Mouse (Mus musculus) limb, embryonic 15.5 days (tissue): ENCODE measurements around the gene Pgm3. TPM values are rescaled to one million over a fixed set of nuclear protein-coding genes. Genes with fewer than 3 reads are reported as not detected.
"Not testable (repeated sequence)": the region's sequence is repeated elsewhere in the genome, so short reads cannot be mapped to it uniquely, and the experiment has no call there.

Source experiments
- ATAC-seq: fragments of 200-750 bp; cut with Nextera tagmentation; 2 replicates; pipeline ENCODE4 v1.8.0; 2017; ENCODE audit warnings: low read depth, moderate TSS enrichment; ENCODE audit not compliant: insufficient number of reproducible peaks, low FRiP score, low TSS enrichment
- H3K27ac ChIP-seq: fragments of 300-500 bp; sonication (generic); 2 replicates; pipeline ENCODE4 v1.5.1; 2015; ENCODE audit warnings: moderate library complexity, mild to moderate bottlenecking, inconsistent platforms
- H3K27me3 ChIP-seq: fragments of 300-500 bp; sonication (generic); 2 replicates; pipeline ENCODE4 v1.6.1; 2015; ENCODE audit warnings: inconsistent platforms
- H3K36me3 ChIP-seq: fragments of 300-500 bp; sonication (generic); 2 replicates; pipeline ENCODE4 v1.6.1; 2015; ENCODE audit warnings: inconsistent platforms
- H3K4me1 ChIP-seq: fragments of 300-500 bp; sonication (generic); 2 replicates; pipeline ENCODE4 v1.6.1; 2015; ENCODE audit warnings: inconsistent platforms
- H3K4me2 ChIP-seq: fragments of 300-500 bp; sonication (generic); 2 replicates; pipeline ENCODE4 v1.6.1; 2015; ENCODE audit warnings: mild to moderate bottlenecking, inconsistent platforms
- H3K4me3 ChIP-seq: fragments of 300-500 bp; sonication (generic); 2 replicates; pipeline ENCODE4 v1.5.1; 2015; ENCODE audit warnings: mild to moderate bottlenecking, inconsistent platforms
- H3K9ac ChIP-seq: fragments of 300-500 bp; sonication (generic); 2 replicates; pipeline ENCODE4 v1.6.1; 2015; ENCODE audit warnings: inconsistent platforms
- H3K9me3 ChIP-seq: fragments of 300-500 bp; sonication (generic); 2 replicates; pipeline ENCODE4 v1.6.1; 2016; ENCODE audit warnings: inconsistent platforms
- WGBS: fragments of 180-500 bp; shearing (Covaris S2); methylation state at CpG from one replicate; pipeline ENCODE4 v1.1.7; 2015; 5-methylcytosine and 5-hydroxymethylcytosine counted together
- polyA plus RNA-seq: library from polyadenylated mRNA; unstranded; fragments of >200 nt; fragmentation: Nextera tagmentation; extraction: Ambion mirVana; gene quantifications from 2 replicates; pipeline ENCODE4 v1.2.1, GENCODE M21; 2015

Gene Pgm3
- 38.6 and 39.5 TPM in 2 replicates for polyA plus RNA-seq

DNA sequence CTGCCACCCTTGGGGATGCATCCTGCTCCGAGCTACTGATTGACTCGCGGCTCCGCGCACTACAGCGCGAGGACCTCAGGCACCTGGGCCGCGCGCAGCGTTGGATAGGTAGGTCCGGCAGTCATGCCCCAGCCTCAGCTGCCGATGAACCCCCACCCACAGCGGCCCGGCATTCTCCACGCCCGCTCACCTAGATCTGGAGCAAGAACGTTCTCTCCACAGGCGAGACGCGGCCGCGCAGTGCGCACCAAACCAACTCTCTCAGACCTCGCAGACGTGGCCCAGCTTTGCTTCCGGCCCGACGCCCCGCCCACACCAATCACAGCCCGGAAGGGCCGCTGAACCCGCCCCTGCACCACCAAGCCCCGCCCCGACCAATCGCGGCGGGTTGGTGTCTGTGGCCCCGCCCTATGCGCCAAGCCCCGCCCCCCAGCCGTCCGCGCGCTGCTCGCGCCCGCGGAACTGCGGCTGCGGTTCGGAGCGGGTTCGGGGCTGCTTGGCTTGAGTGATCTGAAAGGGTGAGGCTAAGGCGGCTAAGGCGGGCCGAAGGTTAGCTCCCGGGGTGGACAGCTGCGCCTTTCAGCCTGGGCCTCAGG lies at the start of gene Pgm3, which contains the start of gene Rwdd2a:
Gene Pgm3, minus strand, starts transcription at position 303 of the 596 bp plus-strand sequence.
Gene Rwdd2a, plus strand, starts transcription at position 452 of the 596 bp plus-strand sequence.
- Histone ChIP-seq H3K27me3 (no peaks in the 10 kb centered on the region), H3K36me3 (peaks cover 26% of the 10 kb centered on the region), H3K4me3 (peak within 1 kb of the TSS; percentile 61), H3K4me1 (peaks cover 20% of the 10 kb centered on the region), H3K27ac (peak within 1 kb of the TSS; percentile 81), H3K9me3 (no peaks in the 10 kb centered on the region), H3K9ac (peak within 1 kb of the TSS; percentile 63), H3K4me2 (peak within 1 kb of the TSS; percentile 99)
- ATAC-seq = peak; percentile 96
- 0% methylated on average over 57 of the region's 59 CpGs for WGBS

DNA sequence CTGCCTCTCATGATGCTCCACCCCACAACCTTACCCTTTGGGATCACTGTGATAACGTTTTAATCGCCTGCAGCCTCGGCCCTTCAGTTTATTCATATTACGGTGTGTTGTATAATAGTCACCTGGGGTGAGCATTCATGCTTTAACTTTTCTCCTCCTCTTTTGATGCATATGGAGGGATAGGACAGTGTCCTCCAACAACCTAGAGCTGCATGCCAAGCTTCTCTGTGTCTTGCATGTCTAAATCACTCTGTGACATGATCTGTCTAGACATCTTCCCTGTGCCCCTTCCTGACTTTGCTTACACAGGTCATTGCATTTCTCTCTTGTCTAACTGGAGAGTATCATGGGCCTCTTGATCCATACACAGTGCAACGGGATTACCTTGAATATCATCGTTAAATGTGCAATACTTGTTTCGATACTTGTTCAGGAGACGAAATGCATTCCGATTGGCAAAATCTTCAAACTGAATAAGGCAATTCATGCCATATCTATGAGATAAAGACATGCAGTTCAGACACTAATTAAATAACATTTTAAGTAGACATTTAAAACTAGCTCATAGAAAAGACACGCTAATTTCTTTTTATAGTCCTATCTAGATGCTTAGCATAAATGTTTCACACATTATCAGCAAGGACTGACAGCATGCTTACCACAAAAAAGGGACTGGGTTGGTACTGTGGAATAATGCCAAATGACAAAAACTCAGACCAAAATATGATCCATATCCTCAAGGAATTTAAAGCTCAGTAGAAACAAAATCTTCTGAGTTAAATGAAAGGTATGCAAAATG lies 47.9 kb upstream of the Pgm3 start:
- no peak for ATAC-seq
- no peaks in the 10 kb centered on the region for H3K9me3 ChIP-seq

DNA sequence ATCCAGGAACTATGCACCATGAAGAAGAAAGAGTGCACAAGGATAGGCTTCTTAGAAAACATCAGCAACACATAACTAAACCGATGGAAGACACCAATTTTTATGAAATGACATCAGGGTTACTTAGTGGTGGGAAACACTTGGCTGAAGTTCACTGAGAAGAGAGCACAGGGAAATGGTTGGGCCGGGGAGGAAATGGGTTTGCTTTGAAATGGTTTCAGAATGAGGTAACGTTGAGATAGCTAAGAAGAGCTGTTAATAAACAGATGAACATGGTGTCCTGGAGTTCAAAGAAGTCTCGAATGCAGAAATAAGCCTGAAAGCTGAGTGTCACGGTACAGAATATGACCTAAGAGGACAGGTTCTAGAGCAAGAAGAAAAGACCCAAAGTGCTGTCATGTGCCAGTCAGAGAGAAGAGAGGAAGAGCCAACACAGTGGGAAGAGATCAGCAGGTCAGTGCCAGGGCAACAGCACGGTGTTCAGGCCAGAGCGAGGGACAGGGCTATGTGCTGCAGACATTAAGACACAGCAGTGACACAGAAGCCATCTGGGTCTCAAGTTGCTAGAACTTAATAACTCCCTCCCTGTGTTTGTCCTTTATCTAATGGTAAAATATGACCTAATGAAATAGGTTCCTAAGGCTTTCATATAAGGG lies 46.3 kb upstream of the Pgm3 start:
- no peak overlapping the region for H3K9ac ChIP-seq
- no peak overlapping the region; the same call in 1 of the 2 replicates for H3K27ac ChIP-seq
- H3K4me2 ChIP-seq = no peak overlapping the region
- no peaks in the 10 kb centered on the region for H3K9me3 ChIP-seq
- no peak overlapping the region for H3K4me3 ChIP-seq
- no peaks in the 10 kb centered on the region for H3K36me3 ChIP-seq
- no peaks in the 10 kb centered on the region for H3K27me3 ChIP-seq
- ATAC-seq = no peak
- WGBS = 57% methylated on average over 7 of the region's 7 CpGs
- no peaks in the 10 kb centered on the region for H3K4me1 ChIP-seq

More for the DNA sequence above, 47.9 kb upstream of the Pgm3 start:
- H3K4me3 ChIP-seq = no peak overlapping the region
- no peak overlapping the region for H3K4me2 ChIP-seq
- whole genome bisulfite sequencing = 78% methylated on average over 10 of the region's 10 CpGs
- H3K9ac ChIP-seq = no peak overlapping the region
- H3K36me3 ChIP-seq = no peaks in the 10 kb centered on the region
- no peaks in the 10 kb centered on the region for H3K27me3 ChIP-seq
- no peak overlapping the region for H3K27ac ChIP-seq
- peaks cover 5% of the 10 kb centered on the region; the same call in 1 of the 2 replicates for H3K4me1 ChIP-seq

DNA sequence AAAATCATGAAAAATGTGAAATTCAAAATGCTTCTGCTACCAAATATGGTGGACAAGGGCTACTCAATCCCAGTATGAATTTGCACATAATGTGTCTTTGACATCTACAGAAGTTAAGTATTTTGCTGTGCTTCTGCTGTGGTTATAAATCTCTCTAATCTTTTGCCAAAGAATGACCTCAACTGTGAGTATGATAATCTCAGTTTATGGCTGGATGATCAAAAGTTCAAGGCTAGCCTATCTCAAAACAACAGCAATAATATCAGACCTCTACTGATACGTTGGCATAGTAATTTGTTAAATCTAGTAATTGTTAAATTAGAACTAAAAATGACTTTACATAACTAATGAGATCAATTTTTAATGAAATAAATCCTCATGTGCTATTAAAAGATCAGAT lies 44.1 kb upstream of the Pgm3 start:
- WGBS = 87% methylated on average over 1 of the region's 1 CpGs
- H3K27ac ChIP-seq = no peak overlapping the region

DNA sequence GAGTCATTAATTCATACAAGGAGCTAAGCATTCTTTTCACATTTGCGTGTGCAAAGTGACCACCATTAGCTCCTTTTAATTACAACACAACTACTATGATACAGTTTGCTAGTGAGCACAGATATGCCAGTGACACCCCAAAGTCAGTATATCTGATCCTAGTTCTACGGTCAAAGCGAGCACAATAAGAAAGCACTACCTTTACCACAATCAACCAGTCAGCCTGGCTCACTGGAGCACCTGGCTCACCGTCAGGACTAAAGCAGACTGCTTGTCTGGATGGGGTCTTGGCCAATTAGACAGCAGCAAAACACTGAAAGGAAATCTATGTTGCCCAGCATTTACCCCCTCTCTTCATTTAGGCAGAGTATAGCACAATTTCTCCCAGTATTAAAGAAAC lies 40.4 kb upstream of the Pgm3 start:
- WGBS = 86% methylated on average over 4 of the region's 4 CpGs
- Histone ChIP-seq H3K4me2 (no peak overlapping the region), H3K9ac (no peak overlapping the region), H3K27me3 (no peaks in the 10 kb centered on the region), H3K36me3 (peaks cover 5% of the 10 kb centered on the region; the same call in 1 of the 2 replicates), H3K4me1 (no peaks in the 10 kb centered on the region), H3K27ac (no peak overlapping the region), H3K4me3 (no peak overlapping the region), H3K9me3 (no peaks in the 10 kb centered on the region)
- ATAC-seq = no peak

More for the DNA sequence above, 44.1 kb upstream of the Pgm3 start:
- Histone ChIP-seq H3K27me3 (no peaks in the 10 kb centered on the region), H3K4me1 (no peaks in the 10 kb centered on the region), H3K4me2 (no peak overlapping the region), H3K9me3 (no peaks in the 10 kb centered on the region), H3K36me3 (peaks cover 5% of the 10 kb centered on the region; the same call in 1 of the 2 replicates), H3K9ac (no peak overlapping the region), H3K4me3 (no peak overlapping the region)
- ATAC-seq = no peak

DNA sequence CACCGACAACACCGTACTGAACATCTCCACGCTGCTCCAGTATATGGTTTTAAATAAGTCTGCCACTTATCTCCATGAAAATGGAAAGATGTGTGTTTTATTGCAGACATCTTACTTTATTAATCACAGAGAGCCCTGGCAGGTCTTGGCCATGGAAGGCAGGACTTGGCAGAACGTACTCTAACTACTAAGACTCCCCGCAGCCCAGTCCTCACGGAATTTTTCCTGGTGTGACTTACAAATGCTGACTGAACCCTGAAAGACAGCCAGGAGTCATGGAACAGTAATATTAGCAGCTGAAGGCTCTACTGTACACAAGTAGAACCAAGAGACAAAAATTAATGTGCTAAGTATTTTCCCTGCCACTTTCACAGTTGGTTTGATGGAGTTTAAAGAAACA lies 34.1 kb upstream of the Pgm3 start:
- Histone ChIP-seq H3K9ac (no peak overlapping the region), H3K4me2 (no peak overlapping the region), H3K36me3 (no peaks in the 10 kb centered on the region), H3K27ac (peak overlapping the region; percentile 72), H3K27me3 (no peaks in the 10 kb centered on the region), H3K4me3 (no peak overlapping the region), H3K4me1 (peaks cover 12% of the 10 kb centered on the region), H3K9me3 (no peaks in the 10 kb centered on the region)
- WGBS = 58% methylated on average over 6 of the region's 6 CpGs
- ATAC-seq = 0 out of 2 replicates have a peak, but pooled peaks have one; percentile 24

DNA sequence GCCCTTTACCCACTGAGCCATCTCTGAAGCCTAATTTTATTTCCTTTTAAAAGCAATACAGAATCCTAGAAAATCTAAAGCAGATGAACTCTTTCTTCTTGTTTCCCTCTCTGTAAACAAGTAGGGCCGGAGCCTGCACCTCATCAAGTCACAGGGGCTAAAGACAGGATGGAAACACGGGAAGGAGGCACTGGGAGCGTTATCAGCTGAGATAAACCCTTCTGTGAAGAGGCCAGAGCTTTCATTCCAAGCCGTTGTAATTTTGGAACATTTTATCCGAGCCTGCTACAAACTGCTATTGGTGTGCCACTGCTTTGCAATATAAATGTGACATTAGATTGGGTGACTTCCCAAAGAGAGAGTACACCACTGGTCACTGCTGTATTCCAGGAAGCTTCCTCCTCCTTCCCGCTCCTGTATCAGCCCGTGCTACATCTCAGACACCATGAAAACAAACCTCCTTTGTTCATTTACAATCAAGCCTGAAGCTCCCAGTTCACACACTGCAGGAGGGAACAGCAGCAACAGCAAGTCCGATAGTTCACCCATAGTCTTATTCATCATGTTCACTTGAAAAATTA lies 28.2 kb upstream of the Pgm3 start:
- no peaks in the 10 kb centered on the region for H3K9me3 ChIP-seq
- no peaks in the 10 kb centered on the region for H3K4me1 ChIP-seq
- no peak overlapping the region for H3K27ac ChIP-seq
- H3K27me3 ChIP-seq = no peaks in the 10 kb centered on the region
- H3K36me3 ChIP-seq = no peaks in the 10 kb centered on the region
- no peak for ATAC-seq
- H3K4me3 ChIP-seq = no peak overlapping the region
- WGBS = 49% methylated on average over 8 of the region's 8 CpGs
- H3K9ac ChIP-seq = no peak overlapping the region
- H3K4me2 ChIP-seq = no peak overlapping the region

DNA sequence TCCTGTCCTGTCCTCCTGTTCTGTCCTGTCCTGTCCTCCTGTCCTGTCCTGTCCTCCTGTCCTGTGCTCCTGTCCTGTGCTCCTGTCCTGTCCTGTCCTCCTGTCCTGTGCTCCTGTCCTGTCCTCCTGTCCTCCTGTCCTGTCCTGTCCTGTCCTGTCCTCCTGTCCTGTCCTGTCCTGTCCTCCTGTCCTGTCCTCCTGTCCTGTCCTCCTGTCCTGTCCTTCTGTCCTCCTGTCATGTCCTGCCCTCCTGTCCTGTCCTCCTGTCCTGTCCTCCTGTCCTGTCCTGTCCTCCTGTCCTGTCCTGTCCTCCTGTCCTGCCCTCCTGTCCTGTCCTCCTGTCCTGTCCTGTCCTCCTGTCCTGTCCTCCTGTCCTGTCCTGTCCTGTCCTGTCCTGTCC lies 25.3 kb upstream of the Pgm3 start:
- H3K9ac ChIP-seq, H3K9me3 ChIP-seq, H3K36me3 ChIP-seq, ATAC-seq, H3K4me3 ChIP-seq, H3K4me2 ChIP-seq, H3K27me3 ChIP-seq, H3K4me1 ChIP-seq, H3K27ac ChIP-seq: not testable (repeated sequence)

DNA sequence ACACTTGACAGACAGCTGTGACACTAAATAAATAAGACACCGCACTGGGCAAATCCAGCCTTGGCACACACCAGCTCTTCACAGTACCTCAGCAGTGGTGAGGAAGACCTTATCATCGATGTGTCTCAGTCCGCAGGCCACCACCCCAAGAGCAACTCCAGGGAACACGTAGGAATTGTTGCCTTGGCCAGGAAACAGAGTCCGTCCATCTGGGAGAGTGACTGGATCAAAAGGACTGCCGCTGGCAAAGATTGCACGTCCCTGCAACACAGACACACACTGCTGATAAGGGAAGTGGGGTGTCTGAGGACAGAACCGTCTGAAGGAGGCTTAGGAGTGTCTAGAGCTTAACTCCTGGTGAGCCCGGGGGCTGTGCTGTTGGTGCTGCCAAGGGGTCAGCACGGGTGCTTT lies 22.7 kb upstream of the Pgm3 start:
- H3K4me1 ChIP-seq, H3K9me3 ChIP-seq, H3K4me3 ChIP-seq, H3K27ac ChIP-seq, H3K9ac ChIP-seq, H3K4me2 ChIP-seq, ATAC-seq, H3K27me3 ChIP-seq, H3K36me3 ChIP-seq: not testable (repeated sequence)
- WGBS = 60% methylated on average over 10 of the region's 10 CpGs

DNA sequence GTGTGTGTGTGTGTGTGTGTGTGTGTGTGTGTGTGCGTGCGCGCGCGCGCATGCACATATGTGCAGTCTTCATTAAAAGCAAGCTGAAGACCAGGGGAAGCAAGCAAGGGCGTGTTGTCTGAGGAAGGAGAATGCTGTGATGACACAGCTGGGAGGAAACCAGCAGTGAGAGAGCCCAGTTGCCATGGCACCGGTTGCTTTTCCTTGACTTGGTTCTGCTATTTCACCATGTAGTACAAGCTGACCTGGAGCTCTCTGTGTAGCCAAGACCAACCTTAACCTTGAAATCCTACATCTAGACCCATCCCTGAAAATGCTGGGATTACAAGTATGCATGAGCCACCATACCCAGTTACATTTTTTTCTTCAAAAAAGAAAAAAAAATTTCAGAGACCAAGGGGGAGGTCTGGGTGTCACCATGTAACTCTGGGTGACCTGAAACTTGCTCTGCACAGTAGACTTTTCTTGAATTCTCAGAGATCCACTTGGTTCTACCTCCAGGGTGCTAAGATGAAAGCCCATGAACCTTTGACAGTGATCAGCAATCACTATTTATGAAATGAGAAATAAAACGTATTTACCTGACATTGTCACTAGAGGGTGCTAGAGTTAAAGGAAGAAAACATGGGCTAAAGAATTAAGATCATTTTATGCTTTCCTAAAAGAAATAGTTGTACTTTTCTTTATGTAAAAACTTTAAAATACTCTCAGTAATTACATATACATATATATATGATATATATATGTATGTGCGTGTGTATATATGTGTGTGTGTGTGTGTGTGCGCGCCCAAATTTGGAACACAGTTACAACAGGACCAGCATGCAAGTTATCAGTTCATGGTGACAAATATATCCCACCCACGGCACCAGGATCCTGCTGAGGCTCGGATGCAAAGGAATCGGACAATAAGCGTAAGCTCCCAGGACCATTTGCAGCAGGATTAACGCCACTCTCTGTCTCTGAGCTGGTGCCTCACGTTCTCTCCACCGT lies 21.3 kb upstream of the Pgm3 start:
- H3K4me2 ChIP-seq = no peak overlapping the region
- no peak for ATAC-seq
- no peaks in the 10 kb centered on the region for H3K27me3 ChIP-seq
- no peak overlapping the region for H3K27ac ChIP-seq
- no peaks in the 10 kb centered on the region for H3K9me3 ChIP-seq
- H3K9ac ChIP-seq = no peak overlapping the region
- WGBS = 77% methylated on average over 19 of the region's 19 CpGs
- H3K4me3 ChIP-seq = no peak overlapping the region
- no peaks in the 10 kb centered on the region for H3K36me3 ChIP-seq
- H3K4me1 ChIP-seq = no peaks in the 10 kb centered on the region
